Mouse (Mus musculus) retina, postnatal 7 days (tissue): ENCODE measurements around the gene Itih3.

Experiments used
- DNase-seq: peaks from one replicate; pipeline ENCODE4 v3.0.0-alpha.2; 2012; ENCODE audit warnings: low read depth, low spot score

The Itih3 gene

GRCm38 (mm10) chr14:30861421-30862125, 62.0 kb downstream of the Itih3 start:
- no peak for DNase-seq
